Mouse (Mus musculus): ENCODE measurements around the gene Sema3d.

The Sema3d gene

GRCm38 (mm10) chr5:12634227-12634980 is 251.2 kb downstream of the Sema3d start:
- DNase-seq (ENCODE audit: extremely low spot score) = peak; percentile 40

- no peak for DNase-seq (ENCODE audit: extremely low spot score)
These were observed 254.7 kb downstream of the Sema3d start for GRCm38 (mm10) chr5:12637763-12638468.
